Mouse (Mus musculus) bone marrow, adult 2 months (tissue): ENCODE results near the gene Cpvl. TPM values are rescaled to one million over a fixed set of nuclear protein-coding genes. Genes with fewer than 3 reads are reported as not detected.

Experiments used
- H3K27ac ChIP-seq: fragments of 200-500 bp; 2 replicates; pipeline ENCODE4 v1.5.1; 2012; ENCODE audit warnings: low read depth, mild to moderate bottlenecking, control low read depth, inconsistent platforms, low read length; ENCODE audit not compliant: control insufficient read depth, poor library complexity, insufficient read depth
- H3K4me1 ChIP-seq: fragments of 200-500 bp; 2 replicates; pipeline ENCODE4 v1.6.1; 2011; ENCODE audit warnings: low read length; ENCODE audit not compliant: control insufficient read depth, insufficient read depth
- H3K4me3 ChIP-seq: fragments of 200-500 bp; replicated peaks from 2 replicates; pipeline ENCODE3; 2011; ENCODE audit warnings: mild to moderate bottlenecking, low read depth, low read length, control low read depth; ENCODE audit not compliant: control insufficient read depth
- CTCF ChIP-seq: fragments of 200-500 bp; IDR thresholded peaks from 2 replicates; pipeline ENCODE4 v1.5.1; 2011; ENCODE audit warnings: low read length, control low read depth; ENCODE audit not compliant: control insufficient read depth, insufficient read depth
- POLR2A ChIP-seq: fragments of 200-500 bp; IDR thresholded peaks from 2 replicates; pipeline ENCODE4 v1.6.1; 2011; ENCODE audit warnings: low read depth, mild to moderate bottlenecking, control low read depth, low read length, borderline replicate concordance; ENCODE audit not compliant: control insufficient read depth
- WGBS: fragments of 180-500 bp; shearing (Covaris S2); methylation state at CpG from one replicate; pipeline ENCODE4 v1.1.7; 2018; 5-methylcytosine and 5-hydroxymethylcytosine counted together
- polyA plus RNA-seq: library from polyadenylated mRNA; stranded (reverse); fragments of >200 nt; gene quantifications from 2 replicates; pipeline ENCODE4 v1.2.4, GENCODE M21; 2011; ENCODE audit warnings: low replicate concordance; ENCODE audit not compliant: missing spikeins, insufficient read depth, insufficient read length

The Cpvl gene
- polyA plus RNA-seq, 1 experiment: not detected

DNA sequence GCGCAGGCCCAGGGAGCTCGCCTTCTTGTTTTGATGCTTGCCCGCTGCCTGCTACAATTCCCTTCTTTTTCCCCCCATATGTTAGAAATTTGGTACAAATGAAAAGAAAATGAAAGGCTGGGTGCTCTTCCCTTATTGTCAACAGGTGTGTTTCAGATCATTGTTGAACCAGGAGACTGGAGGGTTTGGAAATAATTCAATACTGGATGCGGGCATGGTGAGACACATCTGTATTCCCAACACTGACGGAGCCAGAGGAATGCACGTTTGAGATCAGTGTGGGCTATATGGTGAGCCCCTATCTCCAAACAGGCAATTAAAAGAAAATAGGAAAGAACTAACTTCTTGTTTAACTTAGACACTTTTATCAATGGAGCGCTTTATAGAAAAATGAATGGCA is 95.1 kb downstream of the Cpvl start:
- Histone ChIP-seq H3K4me1 (no peaks in the 10 kb centered on the region), H3K4me3 (no peak overlapping the region), H3K27ac (no peak overlapping the region)
- WGBS: 92% methylated on average over 7 of the region's 7 CpGs
- TF ChIP-seq POLR2A: no peak
- TF ChIP-seq CTCF: no peak

GRCm38 (mm10) chr6:53881623-53882022 is 96.8 kb downstream of the Cpvl start:
- Histone ChIP-seq H3K4me1 (no peaks in the 10 kb centered on the region), H3K27ac (no peak overlapping the region), H3K4me3 (no peak overlapping the region)
- 56% methylated on average over 10 of the region's 10 CpGs for WGBS
- TF ChIP-seq CTCF (no peak), POLR2A (no peak)

GRCm38 (mm10) chr6:53881235-53881606 is 97.2 kb downstream of the Cpvl start:
- H3K4me3 ChIP-seq: no peak overlapping the region
- H3K27ac ChIP-seq: no peak overlapping the region
- no peaks in the 10 kb centered on the region for H3K4me1 ChIP-seq
- TF ChIP-seq CTCF (no peak), POLR2A (no peak)
- WGBS: 43% methylated on average over 5 of the region's 5 CpGs

- TF ChIP-seq POLR2A: no peak
- TF ChIP-seq CTCF: no peak
- no peak overlapping the region for H3K4me3 ChIP-seq
- H3K27ac ChIP-seq: no peak overlapping the region
- WGBS: 14% methylated on average over 14 of the region's 14 CpGs
- no peaks in the 10 kb centered on the region for H3K4me1 ChIP-seq
Measured at GRCm38 (mm10) chr6:53880530-53881234, 97.8 kb downstream of the Cpvl start.

- H3K27ac ChIP-seq: no peak overlapping the region
- H3K4me3 ChIP-seq: no peak overlapping the region
- no peak for TF ChIP-seq POLR2A
- TF ChIP-seq CTCF: no peak
- 84% methylated on average over 8 of the region's 8 CpGs for WGBS
- H3K4me1 ChIP-seq: no peaks in the 10 kb centered on the region
Measured at GRCm38 (mm10) chr6:53879567-53879966, 98.9 kb downstream of the Cpvl start.

GRCm38 (mm10) chr6:53874881-53875429 is 103.5 kb downstream of the Cpvl start:
- TF ChIP-seq CTCF (no peak), POLR2A (no peak)
- Histone ChIP-seq H3K27ac (no peak overlapping the region), H3K4me1 (no peaks in the 10 kb centered on the region), H3K4me3 (no peak overlapping the region)
- 78% methylated on average over 9 of the region's 9 CpGs for whole genome bisulfite sequencing

DNA sequence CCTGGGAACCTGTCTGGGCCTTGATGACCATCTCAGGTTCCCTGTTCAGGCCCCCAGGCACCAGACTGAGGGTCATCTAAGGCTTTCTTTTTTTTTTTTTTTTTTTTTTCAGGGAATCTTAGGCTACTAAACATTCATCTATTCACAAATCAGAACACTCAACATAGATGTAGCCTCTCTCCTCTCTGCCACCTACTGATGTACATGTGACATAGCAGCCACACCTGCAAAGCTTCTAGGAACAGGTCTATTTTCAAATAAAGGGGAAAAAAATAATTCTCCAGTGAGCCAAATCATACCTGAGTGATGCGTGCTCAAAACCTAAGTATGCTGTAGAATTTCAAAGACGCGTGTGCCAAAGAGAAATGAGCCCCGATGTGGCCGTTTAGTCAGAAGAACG is 106.6 kb downstream of the Cpvl start:
- WGBS: 85% methylated on average over 6 of the region's 6 CpGs
- H3K4me3 ChIP-seq: no peak overlapping the region
- H3K27ac ChIP-seq: no peak overlapping the region
- H3K4me1 ChIP-seq: no peaks in the 10 kb centered on the region
- TF ChIP-seq CTCF (no peak), POLR2A (no peak)

DNA sequence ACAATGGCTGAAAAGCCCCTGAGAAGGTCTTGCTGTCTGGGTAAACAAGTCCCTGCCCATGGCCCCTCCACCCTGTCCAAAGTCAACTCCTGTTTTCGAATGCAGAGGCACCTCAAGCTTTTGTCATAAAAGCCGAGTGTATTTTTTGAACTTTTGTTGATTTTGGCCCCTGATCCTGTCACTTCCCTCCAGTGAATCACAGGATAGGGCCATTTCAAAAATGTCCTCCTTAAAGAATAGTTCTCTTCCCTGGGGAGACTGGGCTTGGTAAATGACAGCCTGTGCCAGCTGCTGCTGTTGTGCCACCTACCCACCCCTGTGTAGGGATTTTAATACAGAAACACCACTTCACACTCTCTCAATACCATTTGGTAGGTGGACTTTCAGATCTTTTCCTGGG is 115.5 kb downstream of the Cpvl start:
- TF ChIP-seq POLR2A (no peak), CTCF (no peak)
- Histone ChIP-seq H3K4me3 (no peak overlapping the region), H3K4me1 (no peaks in the 10 kb centered on the region), H3K27ac (no peak overlapping the region)
- WGBS: 68% methylated on average over 2 of the region's 2 CpGs
